Mouse (Mus musculus): ENCODE results near the gene Rtkn. TPM values are rescaled to one million over a fixed set of nuclear protein-coding genes. Genes with fewer than 3 reads are reported as not detected.

Rtkn gene
- 6.3 and 8.8 TPM in 2 replicates for polyA plus RNA-seq (2014; fragmentation: Nextera tagmentation; extraction: Ambion mirVana)

DNA sequence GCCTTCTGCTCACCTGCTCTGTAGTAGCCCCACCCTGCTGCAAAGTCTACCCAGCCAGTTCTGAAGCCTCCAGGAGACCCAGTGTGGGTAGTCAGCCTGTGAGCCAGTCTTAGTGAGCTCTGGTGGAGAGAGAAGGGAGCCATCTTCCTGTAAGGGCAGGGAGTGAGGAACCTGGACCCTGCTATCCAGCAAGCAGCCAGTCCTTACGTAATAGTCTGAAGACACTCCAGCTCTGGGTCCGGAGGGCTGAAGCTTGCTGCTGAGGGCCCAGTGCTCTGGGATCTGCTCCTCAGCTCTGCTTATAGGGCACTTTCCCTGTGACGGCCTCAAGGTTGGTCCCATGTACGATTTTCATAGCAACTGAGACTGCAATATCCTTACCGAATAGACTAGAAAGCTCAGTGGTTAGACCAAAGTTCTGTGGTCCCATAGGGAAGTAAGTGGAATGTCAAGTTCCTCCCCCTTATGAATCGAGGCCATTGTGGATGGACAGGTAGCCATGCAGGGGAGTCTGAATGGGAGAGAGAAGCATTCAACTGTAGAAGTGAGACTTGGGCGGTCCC is at the start of gene Rtkn:
Rtkn (plus strand) TSS at position 513 of the 563 bp plus-strand sequence.
- H3K4me2 ChIP-seq (ENCODE audit: low read depth, low read length) = peak within 1 kb of the TSS; percentile 50; the same call in 1 of the 2 replicates
- ATAC-seq (ENCODE audit: low read depth) = no peak
- H3K27me3 ChIP-seq (ENCODE audit: control insufficient read depth, insufficient read depth, low read length) = no peaks in the 10 kb centered on the region
- H3K36me3 ChIP-seq (ENCODE audit: control insufficient read depth, insufficient read depth, low read length) = no peaks in the 10 kb centered on the region
- H3K4me1 ChIP-seq (ENCODE audit: control insufficient read depth, insufficient read depth, low read length) = peaks cover 5% of the 10 kb centered on the region; the same call in 1 of the 2 replicates
- H3K4me3 ChIP-seq (ENCODE audit: low read depth, low read length) = peak within 1 kb of the TSS; percentile 7; the same call in 1 of the 2 replicates
- no peak within 1 kb of the TSS for H3K27ac ChIP-seq (ENCODE audit: low read depth, low read length)
- WGBS = 69% methylated on average over 7 of the region's 7 CpGs
- H3K9me3 ChIP-seq (ENCODE audit: control insufficient read depth, low read length) = no peaks in the 10 kb centered on the region
- peak within 1 kb of the TSS; percentile 21; the same call in 1 of the 2 replicates for H3K9ac ChIP-seq (replicated peaks; ENCODE audit: low read depth, low read length)

DNA sequence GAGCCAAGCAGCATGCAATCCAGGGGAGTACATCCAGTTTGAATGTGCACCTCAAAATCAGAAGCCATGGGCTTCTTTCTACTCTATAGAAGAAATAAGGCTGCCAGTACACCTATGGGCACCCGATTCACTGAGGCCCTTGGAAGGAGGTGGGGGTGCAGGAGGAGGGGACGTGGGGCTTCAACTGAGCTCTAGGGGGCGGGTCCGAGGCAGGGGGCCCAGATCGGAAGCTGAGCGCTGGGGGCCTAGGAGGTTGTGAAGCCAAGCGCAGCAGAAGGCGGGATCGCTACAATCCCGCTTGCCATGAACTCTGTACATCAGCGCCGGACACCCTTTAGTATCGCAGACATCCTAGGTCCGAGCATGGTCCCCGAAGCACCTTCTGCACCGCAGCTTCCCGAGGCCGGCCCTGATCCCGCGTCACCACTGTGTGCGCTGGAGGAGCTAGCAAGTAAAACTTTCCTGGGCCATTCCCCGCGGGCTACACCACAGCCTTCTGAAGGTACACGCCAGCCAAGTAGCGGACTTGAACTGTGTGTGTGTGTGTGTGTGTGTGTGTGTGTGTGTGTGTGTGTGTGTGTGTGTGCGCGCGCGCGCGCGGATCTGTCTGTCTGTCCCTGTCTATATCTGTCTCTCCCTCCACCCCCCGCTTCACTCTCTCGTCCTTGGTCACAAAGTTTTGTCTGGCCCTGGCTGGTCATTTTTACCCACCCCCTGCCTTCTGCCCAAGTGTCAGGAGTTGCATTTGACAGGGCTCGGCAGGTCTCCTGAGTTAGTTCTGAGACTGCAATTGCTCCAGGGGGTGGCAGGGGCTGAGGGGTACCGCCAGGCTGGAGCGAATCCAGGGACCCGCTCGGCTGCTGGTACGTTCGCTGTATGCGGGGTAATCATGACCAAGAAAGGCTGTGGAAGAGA is 48.9 kb upstream of the Rtkn start, which contains the start of gene Lbx2:
Lbx2 (plus strand) TSS at position 247 of the 915 bp plus-strand sequence.
- Histone ChIP-seq H3K27ac (ENCODE audit: low read depth, low read length) (no peak within 1 kb of the TSS), H3K4me3 (ENCODE audit: low read depth, low read length) (no peak within 1 kb of the TSS), H3K36me3 (ENCODE audit: control insufficient read depth, insufficient read depth, low read length) (no peaks in the 10 kb centered on the region), H3K4me1 (ENCODE audit: control insufficient read depth, insufficient read depth, low read length) (no peaks in the 10 kb centered on the region), H3K9ac (replicated peaks; ENCODE audit: low read depth, low read length) (no peak within 1 kb of the TSS), H3K4me2 (ENCODE audit: low read depth, low read length) (no peak within 1 kb of the TSS), H3K27me3 (ENCODE audit: control insufficient read depth, insufficient read depth, low read length) (peaks cover 47% of the 10 kb centered on the region), H3K9me3 (ENCODE audit: control insufficient read depth, low read length) (no peaks in the 10 kb centered on the region)
- WGBS = 1% methylated on average over 35 of the region's 42 CpGs
- no peak for ATAC-seq (ENCODE audit: low read depth)

DNA sequence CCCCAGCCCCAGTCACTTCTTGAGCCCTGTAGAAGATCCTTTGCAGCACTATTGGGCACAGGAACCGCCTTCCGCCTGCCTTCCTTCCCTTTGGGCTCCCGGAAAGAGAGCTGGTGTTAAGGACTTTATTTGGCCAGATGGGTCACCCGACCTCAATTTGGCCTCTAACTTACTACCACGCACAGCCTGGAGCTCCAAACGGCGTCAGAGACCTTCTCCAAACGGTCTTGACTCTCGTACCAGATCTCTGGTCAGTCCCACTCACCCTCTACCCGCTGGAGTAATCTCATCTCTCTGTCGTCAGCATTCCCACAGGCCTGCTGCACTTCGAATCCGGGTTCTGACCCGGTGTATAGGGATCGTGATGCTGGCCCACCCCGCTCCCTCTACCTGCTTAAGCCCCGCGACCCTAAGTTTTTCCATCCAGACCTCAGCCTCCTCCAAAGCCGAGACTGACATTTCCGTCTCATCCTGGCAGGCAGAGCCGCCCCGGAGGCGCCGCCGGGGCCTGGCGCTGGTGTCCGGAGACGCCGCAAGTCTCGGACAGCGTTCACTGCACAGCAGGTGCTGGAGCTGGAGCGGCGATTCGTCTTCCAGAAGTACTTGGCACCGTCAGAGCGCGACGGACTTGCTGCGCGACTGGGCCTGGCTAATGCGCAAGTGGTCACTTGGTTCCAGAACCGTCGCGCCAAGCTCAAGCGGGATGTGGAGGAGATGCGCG is 47.9 kb upstream of the Rtkn start:
- Histone ChIP-seq H3K27ac (ENCODE audit: low read depth, low read length) (no peak overlapping the region), H3K27me3 (ENCODE audit: control insufficient read depth, insufficient read depth, low read length) (peaks cover 47% of the 10 kb centered on the region), H3K4me3 (ENCODE audit: low read depth, low read length) (peak overlapping the region; percentile 7; the same call in 1 of the 2 replicates), H3K4me2 (ENCODE audit: low read depth, low read length) (peak overlapping the region; percentile 22; the same call in 1 of the 2 replicates), H3K9me3 (ENCODE audit: control insufficient read depth, low read length) (no peaks in the 10 kb centered on the region), H3K36me3 (ENCODE audit: control insufficient read depth, insufficient read depth, low read length) (no peaks in the 10 kb centered on the region), H3K9ac (replicated peaks; ENCODE audit: low read depth, low read length) (no peak overlapping the region), H3K4me1 (ENCODE audit: control insufficient read depth, insufficient read depth, low read length) (no peaks in the 10 kb centered on the region)
- ATAC-seq (ENCODE audit: low read depth) = no peak
- 2% methylated on average over 47 of the region's 47 CpGs for WGBS

DNA sequence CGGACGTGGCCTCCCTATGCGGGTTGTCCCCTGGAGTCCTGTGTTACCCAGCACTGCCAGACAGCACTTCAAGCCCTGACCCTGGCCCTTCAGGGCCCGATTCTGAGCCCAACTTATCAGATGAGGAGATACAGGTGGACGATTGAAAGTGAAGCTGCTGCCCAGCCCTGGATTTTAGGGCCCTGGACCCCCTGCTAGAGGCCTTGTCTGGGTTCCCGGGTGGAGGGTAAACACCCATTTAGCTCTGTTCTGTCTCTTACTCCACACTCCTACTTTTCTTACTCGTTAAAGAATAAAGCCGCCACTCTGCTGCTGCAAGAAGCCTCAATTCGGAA is 47.4 kb upstream of the Rtkn start:
- H3K27ac ChIP-seq (ENCODE audit: low read depth, low read length) = no peak overlapping the region
- H3K9me3 ChIP-seq (ENCODE audit: control insufficient read depth, low read length) = no peaks in the 10 kb centered on the region
- peak overlapping the region; percentile 7; the same call in 1 of the 2 replicates for H3K4me3 ChIP-seq (ENCODE audit: low read depth, low read length)
- peaks cover 47% of the 10 kb centered on the region for H3K27me3 ChIP-seq (ENCODE audit: control insufficient read depth, insufficient read depth, low read length)
- no peaks in the 10 kb centered on the region for H3K36me3 ChIP-seq (ENCODE audit: control insufficient read depth, insufficient read depth, low read length)
- H3K9ac ChIP-seq (replicated peaks; ENCODE audit: low read depth, low read length) = no peak overlapping the region
- H3K4me1 ChIP-seq (ENCODE audit: control insufficient read depth, insufficient read depth, low read length) = no peaks in the 10 kb centered on the region
- WGBS = 8% methylated on average over 9 of the region's 9 CpGs
- peak overlapping the region; percentile 22; the same call in 1 of the 2 replicates for H3K4me2 ChIP-seq (ENCODE audit: low read depth, low read length)
- no peak for ATAC-seq (ENCODE audit: low read depth)

DNA sequence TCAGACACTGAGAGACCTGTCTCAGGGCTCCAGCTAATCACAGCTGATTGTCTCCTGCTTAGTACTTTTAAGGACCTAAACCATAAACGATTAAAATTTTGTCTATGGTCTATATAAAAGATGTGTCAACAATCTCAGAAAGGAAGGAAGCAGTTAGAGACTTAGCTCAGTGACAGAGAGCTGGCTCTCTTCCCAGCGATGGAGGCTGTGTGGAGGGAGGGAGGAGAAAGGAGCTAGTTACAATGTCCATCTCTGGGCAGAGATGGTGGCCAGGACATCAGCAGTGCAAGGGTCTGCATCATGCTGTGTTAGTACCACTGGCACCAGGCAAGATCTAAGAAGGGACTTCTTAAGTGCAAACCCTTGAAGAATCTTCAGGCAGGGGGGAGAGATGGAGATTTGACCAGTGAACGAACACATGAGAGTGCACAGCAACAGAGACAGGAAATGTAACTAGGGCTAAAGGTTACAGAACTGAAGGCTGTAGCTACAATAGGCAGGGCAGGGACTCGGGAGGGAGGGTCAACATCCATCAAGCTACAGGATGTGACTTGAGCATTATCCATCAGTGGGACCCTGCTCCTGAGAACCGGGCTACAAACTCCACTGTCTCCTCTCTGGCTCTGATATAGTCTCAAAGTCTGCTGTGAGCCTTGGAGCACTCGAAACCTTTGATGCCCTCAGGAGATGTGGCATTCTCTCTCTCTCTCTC is 42.7 kb upstream of the Rtkn start:
- WGBS = 41% methylated on average over 6 of the region's 6 CpGs
- H3K36me3 ChIP-seq (ENCODE audit: control insufficient read depth, insufficient read depth, low read length) = no peaks in the 10 kb centered on the region
- no peak overlapping the region for H3K4me2 ChIP-seq (ENCODE audit: low read depth, low read length)
- H3K9ac ChIP-seq (replicated peaks; ENCODE audit: low read depth, low read length) = no peak overlapping the region
- no peaks in the 10 kb centered on the region for H3K9me3 ChIP-seq (ENCODE audit: control insufficient read depth, low read length)
- H3K4me1 ChIP-seq (ENCODE audit: control insufficient read depth, insufficient read depth, low read length) = no peaks in the 10 kb centered on the region
- H3K27ac ChIP-seq (ENCODE audit: low read depth, low read length) = no peak overlapping the region
- ATAC-seq (ENCODE audit: low read depth) = no peak
- no peak overlapping the region for H3K4me3 ChIP-seq (ENCODE audit: low read depth, low read length)
- peaks cover 19% of the 10 kb centered on the region for H3K27me3 ChIP-seq (ENCODE audit: control insufficient read depth, insufficient read depth, low read length)

DNA sequence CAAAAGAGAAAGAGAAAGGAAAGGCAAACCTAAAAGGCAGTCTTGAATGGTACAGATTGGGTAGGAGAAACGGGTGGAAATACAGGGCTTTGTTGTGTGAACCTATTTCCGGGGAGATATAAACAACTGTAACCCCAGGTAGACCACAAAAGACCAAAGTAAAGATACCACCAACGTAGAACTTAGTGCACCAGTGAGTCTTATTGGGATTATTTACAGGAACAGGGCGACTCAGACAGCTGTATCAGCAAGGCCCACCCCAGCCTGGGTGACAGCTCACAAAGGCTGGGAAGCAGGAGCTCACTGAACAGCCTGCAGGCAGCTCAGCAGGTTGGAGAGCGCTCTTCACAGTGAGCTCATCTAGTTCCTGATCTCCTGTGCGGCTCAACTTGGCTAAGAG is 39.3 kb upstream of the Rtkn start:
- 47% methylated on average over 6 of the region's 6 CpGs for WGBS
- Histone ChIP-seq H3K9ac (replicated peaks; ENCODE audit: low read depth, low read length) (no peak overlapping the region), H3K9me3 (ENCODE audit: control insufficient read depth, low read length) (no peaks in the 10 kb centered on the region), H3K4me1 (ENCODE audit: control insufficient read depth, insufficient read depth, low read length) (no peaks in the 10 kb centered on the region; the same call in 1 of the 2 replicates), H3K4me2 (ENCODE audit: low read depth, low read length) (no peak overlapping the region), H3K27me3 (ENCODE audit: control insufficient read depth, insufficient read depth, low read length) (no peaks in the 10 kb centered on the region), H3K4me3 (ENCODE audit: low read depth, low read length) (no peak overlapping the region), H3K36me3 (ENCODE audit: control insufficient read depth, insufficient read depth, low read length) (no peaks in the 10 kb centered on the region), H3K27ac (ENCODE audit: low read depth, low read length) (no peak overlapping the region)
- ATAC-seq (ENCODE audit: low read depth) = no peak

DNA sequence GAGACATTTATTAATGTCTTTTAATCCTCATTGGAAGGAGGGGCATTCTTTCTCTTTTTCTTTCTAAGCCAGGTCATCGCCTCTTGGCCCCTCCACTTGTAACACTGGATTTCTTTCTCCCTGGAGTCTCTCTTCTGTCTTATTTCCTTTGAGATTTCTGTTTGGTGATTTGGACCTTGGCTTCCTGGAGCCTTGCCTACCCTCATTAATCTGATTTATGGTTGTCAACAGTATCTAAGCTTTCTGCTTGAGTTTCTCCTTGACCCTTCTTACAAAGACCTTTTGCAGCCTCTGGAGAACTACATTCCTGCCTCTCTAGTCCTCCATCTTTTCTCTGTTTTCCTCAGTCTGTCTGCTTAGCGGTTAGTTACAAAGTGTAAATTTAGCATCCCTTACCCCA is 36.9 kb upstream of the Rtkn start:
- Histone ChIP-seq H3K9me3 (ENCODE audit: control insufficient read depth, low read length) (no peaks in the 10 kb centered on the region), H3K27me3 (ENCODE audit: control insufficient read depth, insufficient read depth, low read length) (peaks cover 3% of the 10 kb centered on the region; the same call in 1 of the 2 replicates), H3K36me3 (ENCODE audit: control insufficient read depth, insufficient read depth, low read length) (no peaks in the 10 kb centered on the region), H3K4me3 (ENCODE audit: low read depth, low read length) (no peak overlapping the region), H3K27ac (ENCODE audit: low read depth, low read length) (no peak overlapping the region), H3K4me1 (ENCODE audit: control insufficient read depth, insufficient read depth, low read length) (peaks cover 16% of the 10 kb centered on the region), H3K9ac (replicated peaks; ENCODE audit: low read depth, low read length) (no peak overlapping the region), H3K4me2 (ENCODE audit: low read depth, low read length) (no peak overlapping the region)
- 63% methylated on average over 2 of the region's 2 CpGs for WGBS
- ATAC-seq (ENCODE audit: low read depth) = no peak

DNA sequence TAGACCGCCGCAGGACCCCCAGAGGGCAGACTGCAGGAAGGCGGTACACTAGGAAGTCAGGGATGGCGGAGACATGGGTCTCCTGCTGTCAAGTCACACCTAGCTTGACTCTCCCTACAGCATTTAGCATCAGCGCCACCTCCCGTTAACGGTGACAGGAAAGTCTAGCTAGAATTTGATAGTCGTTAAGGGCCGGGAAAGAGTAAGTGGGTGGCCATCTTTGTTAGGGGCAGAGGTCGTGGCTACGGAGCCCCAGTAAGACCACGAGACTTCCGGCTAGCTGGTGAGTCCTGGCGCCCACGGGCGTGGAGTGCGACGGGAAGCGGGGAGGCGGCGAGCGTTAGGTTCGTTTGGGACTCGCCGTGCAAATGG is 34.0 kb upstream of the Rtkn start, which contains the start of the genes Ccdc142 and Gm42688:
Ccdc142 (plus strand) TSS at position 286 of the 372 bp plus-strand sequence.
Gm42688 (plus strand) TSS at position 302 of the 372 bp plus-strand sequence.
- no peaks in the 10 kb centered on the region for H3K9me3 ChIP-seq (ENCODE audit: control insufficient read depth, low read length)
- WGBS = under 1% methylated on average over 25 of the region's 25 CpGs
- H3K4me1 ChIP-seq (ENCODE audit: control insufficient read depth, insufficient read depth, low read length) = peaks cover 16% of the 10 kb centered on the region
- peak within 1 kb of the TSS; percentile 76 for H3K27ac ChIP-seq (ENCODE audit: low read depth, low read length)
- peak within 1 kb of the TSS; percentile 53 for H3K4me3 ChIP-seq (ENCODE audit: low read depth, low read length)
- peak within 1 kb of the TSS; percentile 78 for H3K9ac ChIP-seq (replicated peaks; ENCODE audit: low read depth, low read length)
- no peaks in the 10 kb centered on the region for H3K36me3 ChIP-seq (ENCODE audit: control insufficient read depth, insufficient read depth, low read length)
- peak within 1 kb of the TSS; percentile 74 for H3K4me2 ChIP-seq (ENCODE audit: low read depth, low read length)
- peak; percentile 91 for ATAC-seq (ENCODE audit: low read depth)
- peaks cover 3% of the 10 kb centered on the region; the same call in 1 of the 2 replicates for H3K27me3 ChIP-seq (ENCODE audit: control insufficient read depth, insufficient read depth, low read length)

Data from neural tube, embryonic 14.5 days (tissue).